In genomic region chr16:89810398-89810797, GRCm38 (mm10) we compare ENCODE assay signal across 24 mouse cellular contexts.
"Had no signal": no experiment of that assay in that cellular context is flagged by ENCODE, and none has a peak within 500 bp of the region (broad histone marks: within the 10 kb centered on the region; RNA-seq: fewer than 3 reads in every experiment).

No protein-coding gene starts in this region.

- H3K9me3 ChIP-seq: heart, embryonic 13.5 days; heart, embryonic 15.5 days; hindbrain, embryonic 13.5 days; hindbrain, embryonic 15.5 days; intestine, embryonic 15.5 days; limb, embryonic 13.5 days; limb, embryonic 15.5 days had no signal

- H3K4me3 ChIP-seq: gastrocnemius, adult 2 months; heart, adult 2 months; heart, embryonic 13.5 days; heart, embryonic 15.5 days; hindbrain, embryonic 13.5 days; hindbrain, embryonic 15.5 days; intestine, embryonic 15.5 days; layer of hippocampus, adult 2 months; limb, embryonic 13.5 days; limb, embryonic 15.5 days had no signal

- ATAC-seq: hindbrain, postnatal 0 days; intestine, embryonic 15.5 days; intestine, postnatal 0 days had no signal

- H3K4me1 ChIP-seq: intestine, embryonic 15.5 days had no signal

- H3K27me3 ChIP-seq: heart, embryonic 13.5 days; heart, embryonic 15.5 days; hindbrain, embryonic 13.5 days; hindbrain, embryonic 15.5 days; intestine, embryonic 15.5 days; limb, embryonic 13.5 days; limb, embryonic 15.5 days had no signal

- H3K4me2 ChIP-seq: heart, embryonic 11.5 days; heart, embryonic 13.5 days; heart, embryonic 15.5 days; hindbrain, embryonic 13.5 days; hindbrain, embryonic 15.5 days; intestine, embryonic 15.5 days; limb, embryonic 13.5 days; limb, embryonic 15.5 days had no signal

- DNase-seq: gastrocnemius, adult 2 months; gastrocnemius, postnatal 10 days; gastrocnemius, postnatal 25 days; heart, adult 11 months; heart, adult 2 months; heart, postnatal 14 days; heart, postnatal 36 days; kidney, adult 18-20 months; kidney, adult 8-10 months; kidney, postnatal 10 days; kidney, postnatal 25 days; kidney, postnatal 4 days; left cerebral cortex, postnatal 4 days had no signal

- H3K27ac ChIP-seq: gastrocnemius, adult 2 months; heart, adult 2 months; heart, embryonic 13.5 days; heart, embryonic 15.5 days; hindbrain, embryonic 13.5 days; hindbrain, embryonic 15.5 days; hindbrain, postnatal 0 days; intestine, embryonic 15.5 days; layer of hippocampus, adult 2 months; limb, embryonic 13.5 days; limb, embryonic 15.5 days had no signal

- H3K9ac ChIP-seq: heart, embryonic 13.5 days; heart, embryonic 15.5 days; hindbrain, embryonic 13.5 days; hindbrain, embryonic 15.5 days; intestine, embryonic 15.5 days; limb, embryonic 13.5 days; limb, embryonic 15.5 days had no signal
